Mouse (Mus musculus) thymus, adult 2 months (tissue): ENCODE results near the gene Tial1.

Experiments
- CTCF ChIP-seq: fragments of 200-500 bp; IDR thresholded peaks from 2 replicates; pipeline ENCODE4 v1.5.1; 2012; ENCODE audit warnings: mild to moderate bottlenecking, control low read depth, low read length, moderate library complexity, borderline replicate concordance; ENCODE audit not compliant: control insufficient read depth, poor library complexity, insufficient read depth; ENCODE audit errors: extremely low read depth
- POLR2A ChIP-seq: fragments of 200-500 bp; IDR thresholded peaks from 2 replicates; pipeline ENCODE4 v1.6.1; 2012; ENCODE audit warnings: mild to moderate bottlenecking, low read length, control low read depth, moderate library complexity; ENCODE audit not compliant: control insufficient read depth, poor library complexity, insufficient read depth; ENCODE audit errors: extremely low read depth

DNA sequence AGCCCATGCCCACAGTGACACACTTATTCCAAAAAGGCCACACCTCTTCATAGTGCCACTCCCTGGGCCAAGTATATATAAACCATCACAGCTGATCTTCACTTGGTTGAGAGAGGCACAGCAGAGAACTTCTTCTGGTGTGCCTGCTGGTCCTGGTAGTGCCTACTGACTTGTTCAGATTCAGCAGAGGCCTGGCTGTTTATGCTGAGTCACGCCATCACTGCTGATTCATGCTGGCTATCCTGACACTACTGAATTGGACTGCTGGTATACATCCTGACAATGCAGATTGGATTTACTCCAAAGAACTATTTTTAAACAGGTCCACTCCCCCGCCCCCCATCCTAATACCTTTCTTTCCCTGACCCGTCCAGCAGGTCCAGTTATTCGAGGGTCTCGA, 33.0 kb upstream of the Tial1 start:
- no peak for TF ChIP-seq CTCF
- TF ChIP-seq POLR2A: no peak
